Mouse (Mus musculus) heart, postnatal 0 days (tissue): ENCODE results near the gene Vwce.

Experiments used
- CTCF ChIP-seq: IDR thresholded peaks from 2 replicates; pipeline ENCODE4 v1.5.1; 2016; ENCODE audit warnings: antibody characterized with exemption, control low read depth, low read depth
- EP300 ChIP-seq: IDR thresholded peaks from 2 replicates; pipeline ENCODE4 v1.6.1; 2016; ENCODE audit warnings: antibody characterized with exemption, low read depth

- TF ChIP-seq CTCF = no peak
- TF ChIP-seq EP300 = no peak
Observed at GRCm38 (mm10) chr19:10637840-10638239, 3.8 kb downstream of the Vwce start.
